Mouse (Mus musculus): ENCODE results near the gene Traf1. TPM values are rescaled to one million over a fixed set of nuclear protein-coding genes. Genes with fewer than 3 reads are reported as not detected.

Traf1 gene
- polyA plus RNA-seq, 1 experiment from 2014 or later = 0.67 TPM

DNA sequence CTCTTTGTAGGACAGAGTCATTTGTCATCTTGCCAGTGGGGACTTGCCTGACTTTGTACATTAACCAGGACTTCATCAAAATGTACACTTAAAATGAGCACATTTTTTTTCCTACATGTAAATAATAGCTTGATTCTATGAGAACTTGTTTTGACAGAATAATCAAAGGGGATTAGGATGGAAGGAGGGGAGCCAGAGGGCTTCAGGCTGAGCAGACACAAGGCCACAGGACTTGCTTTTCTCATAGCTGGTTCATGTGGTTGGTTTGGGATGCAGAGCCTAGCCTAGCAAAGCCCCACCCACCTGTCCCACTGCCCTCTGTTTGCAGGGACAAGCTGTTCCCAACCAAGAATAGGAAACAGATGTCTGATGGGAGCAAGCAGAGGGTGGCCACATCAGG lies 10.1 kb downstream of the Traf1 start:
- no peaks in the 10 kb centered on the region for H3K9me3 ChIP-seq
- DNase-seq (ENCODE audit: low spot score) = no peak
- no peaks in the 10 kb centered on the region for H3K36me3 ChIP-seq
- H3K27me3 ChIP-seq (ENCODE audit: insufficient read depth, poor library complexity, severe bottlenecking) = no peaks in the 10 kb centered on the region
- H3K4me3 ChIP-seq = no peak overlapping the region
- H3K27ac ChIP-seq = no peak overlapping the region
- H3K4me1 ChIP-seq (replicated peaks) = peaks cover 10% of the 10 kb centered on the region; the same call in 1 of the 2 replicates

DNA sequence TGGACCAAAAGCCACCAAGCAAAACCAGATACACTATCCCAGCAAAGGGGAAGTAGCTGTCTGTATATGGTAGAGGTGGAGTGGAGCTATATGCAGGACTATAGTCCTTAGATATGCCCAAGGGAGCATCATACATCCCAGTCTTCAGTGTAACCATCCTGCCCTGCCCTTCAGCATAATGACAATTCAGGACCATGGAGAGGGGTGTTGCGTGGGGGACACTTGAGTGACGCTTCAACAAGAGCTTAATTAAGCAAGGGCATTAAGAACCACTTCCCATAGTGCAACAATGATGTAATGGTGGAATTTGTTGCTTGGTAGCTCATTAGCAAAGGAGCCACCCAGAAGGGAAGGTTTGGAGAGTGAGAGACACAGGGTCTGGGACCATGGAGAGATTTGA lies 12.9 kb downstream of the Traf1 start:
- Histone ChIP-seq H3K36me3 (no peaks in the 10 kb centered on the region), H3K4me1 (replicated peaks) (peaks cover 22% of the 10 kb centered on the region), H3K27ac (no peak overlapping the region), H3K9me3 (no peaks in the 10 kb centered on the region), H3K27me3 (ENCODE audit: insufficient read depth, poor library complexity, severe bottlenecking) (no peaks in the 10 kb centered on the region), H3K4me3 (no peak overlapping the region)
- DNase-seq (ENCODE audit: low spot score) = no peak
- WGBS = 49% methylated on average over 2 of the region's 2 CpGs

DNA sequence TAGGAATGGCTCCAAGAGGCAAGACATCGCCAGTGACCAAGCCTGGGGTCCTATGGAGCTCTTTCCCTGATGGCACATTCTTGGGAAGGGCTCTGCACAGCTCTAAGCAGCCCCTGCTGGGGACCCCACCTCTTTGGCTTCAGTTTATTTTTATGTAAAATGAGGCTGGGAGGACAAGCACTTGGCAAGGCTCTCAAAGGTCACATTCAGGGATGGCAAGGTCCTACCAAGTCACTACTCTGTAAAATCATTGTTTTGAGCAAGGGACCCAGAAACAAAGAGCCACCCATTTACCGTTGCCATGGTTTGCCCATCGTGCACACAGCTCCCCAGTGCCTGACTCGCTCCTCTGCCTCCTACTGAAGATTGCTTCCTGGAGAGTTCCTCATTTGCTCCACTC lies 15.5 kb downstream of the Traf1 start:
- H3K4me1 ChIP-seq (replicated peaks) = peaks cover 22% of the 10 kb centered on the region
- 0 out of 2 replicates have a peak, but pooled peaks cover 2% of the 10 kb centered on the region for H3K27me3 ChIP-seq (ENCODE audit: insufficient read depth, poor library complexity, severe bottlenecking)
- no peaks in the 10 kb centered on the region for H3K36me3 ChIP-seq
- H3K27ac ChIP-seq = no peak overlapping the region
- 52% methylated on average over 4 of the region's 4 CpGs for WGBS
- no peak overlapping the region for H3K4me3 ChIP-seq
- DNase-seq (ENCODE audit: low spot score) = no peak
- H3K9me3 ChIP-seq = no peaks in the 10 kb centered on the region

DNA sequence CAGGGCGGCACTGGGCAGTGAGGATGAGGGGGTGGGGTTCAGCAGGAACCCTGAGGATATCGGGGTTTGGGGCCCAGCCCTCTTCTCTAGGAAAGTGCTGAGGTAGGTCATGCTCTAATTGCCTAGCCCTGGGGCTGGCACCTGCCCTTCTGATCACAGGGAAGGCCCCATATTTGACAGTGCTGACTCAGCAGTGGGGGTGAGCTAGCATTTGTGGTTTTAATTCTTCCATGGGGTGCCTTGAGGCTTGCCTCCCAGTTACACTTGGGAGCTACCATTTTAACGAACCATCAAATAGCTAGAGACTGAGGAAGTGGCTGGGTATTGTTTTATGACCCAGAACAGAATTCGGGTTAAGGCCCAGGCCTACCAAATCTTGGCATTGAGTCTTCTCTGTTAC lies 16.0 kb downstream of the Traf1 start:
- Histone ChIP-seq H3K27me3 (ENCODE audit: insufficient read depth, poor library complexity, severe bottlenecking) (0 out of 2 replicates have a peak, but pooled peaks cover 7% of the 10 kb centered on the region), H3K4me3 (no peak overlapping the region), H3K27ac (no peak overlapping the region), H3K36me3 (no peaks in the 10 kb centered on the region), H3K4me1 (replicated peaks) (peaks cover 22% of the 10 kb centered on the region), H3K9me3 (no peaks in the 10 kb centered on the region)
- WGBS = 88% methylated on average over 4 of the region's 4 CpGs
- no peak for DNase-seq (ENCODE audit: low spot score)

DNA sequence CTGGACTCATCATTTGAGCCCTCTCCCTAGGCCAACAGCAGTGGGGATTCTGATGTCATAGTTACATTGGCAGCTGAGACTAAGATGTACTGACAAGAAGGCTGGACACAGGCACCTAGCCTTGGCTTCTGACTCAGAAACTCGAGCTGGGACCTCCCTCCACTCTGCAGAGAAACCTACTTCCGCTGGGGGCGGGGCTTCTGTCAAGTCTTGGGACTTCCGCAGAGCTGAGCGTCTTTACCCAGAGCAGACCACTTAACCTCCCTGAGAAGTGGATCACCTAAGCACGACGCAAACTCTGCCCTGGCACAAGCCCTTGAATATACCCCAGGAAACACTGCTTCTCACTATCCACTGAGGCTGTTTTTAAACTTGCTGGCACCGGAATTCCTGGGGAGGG lies 16.8 kb downstream of the Traf1 start:
- H3K4me1 ChIP-seq (replicated peaks) = peaks cover 22% of the 10 kb centered on the region
- no peak overlapping the region for H3K4me3 ChIP-seq
- H3K36me3 ChIP-seq = no peaks in the 10 kb centered on the region
- WGBS = 20% methylated on average over 8 of the region's 8 CpGs
- H3K27me3 ChIP-seq (ENCODE audit: insufficient read depth, poor library complexity, severe bottlenecking) = peaks cover 11% of the 10 kb centered on the region; the same call in 1 of the 2 replicates
- no peaks in the 10 kb centered on the region for H3K9me3 ChIP-seq
- DNase-seq (ENCODE audit: low spot score) = peak; percentile 13
- no peak overlapping the region for H3K27ac ChIP-seq

GRCm38 (mm10) chr2:34943556-34944120 lies 17.9 kb downstream of the Traf1 start:
- Histone ChIP-seq H3K36me3 (no peaks in the 10 kb centered on the region), H3K4me1 (replicated peaks) (peaks cover 22% of the 10 kb centered on the region), H3K27me3 (ENCODE audit: insufficient read depth, poor library complexity, severe bottlenecking) (peaks cover 11% of the 10 kb centered on the region; the same call in 1 of the 2 replicates), H3K4me3 (no peak overlapping the region), H3K9me3 (no peaks in the 10 kb centered on the region), H3K27ac (no peak overlapping the region)
- no peak for DNase-seq (ENCODE audit: low spot score)
- 87% methylated on average over 13 of the region's 13 CpGs for WGBS

GRCm38 (mm10) chr2:34941061-34941675 lies 20.4 kb downstream of the Traf1 start:
- Histone ChIP-seq H3K27ac (0 out of 2 replicates have a peak overlapping the region, but pooled peaks have one; percentile 23), H3K36me3 (no peaks in the 10 kb centered on the region), H3K4me1 (replicated peaks) (peaks cover 16% of the 10 kb centered on the region), H3K9me3 (no peaks in the 10 kb centered on the region), H3K27me3 (ENCODE audit: insufficient read depth, poor library complexity, severe bottlenecking) (peaks cover 11% of the 10 kb centered on the region; the same call in 1 of the 2 replicates), H3K4me3 (no peak overlapping the region)
- DNase-seq (ENCODE audit: low spot score) = no peak
- WGBS = 77% methylated on average over 11 of the region's 11 CpGs

GRCm38 (mm10) chr2:34940246-34940645 lies 21.3 kb downstream of the Traf1 start:
- Histone ChIP-seq H3K9me3 (no peaks in the 10 kb centered on the region), H3K4me3 (no peak overlapping the region), H3K4me1 (replicated peaks) (peaks cover 12% of the 10 kb centered on the region), H3K27ac (no peak overlapping the region), H3K27me3 (ENCODE audit: insufficient read depth, poor library complexity, severe bottlenecking) (peaks cover 11% of the 10 kb centered on the region; the same call in 1 of the 2 replicates), H3K36me3 (no peaks in the 10 kb centered on the region)
- DNase-seq (ENCODE audit: low spot score) = no peak
- 79% methylated on average over 5 of the region's 5 CpGs for WGBS

GRCm38 (mm10) chr2:34938269-34939208 lies 23.0 kb downstream of the Traf1 start:
- Histone ChIP-seq H3K27ac (no peak overlapping the region), H3K4me1 (replicated peaks) (peaks cover 7% of the 10 kb centered on the region), H3K36me3 (no peaks in the 10 kb centered on the region), H3K27me3 (ENCODE audit: insufficient read depth, poor library complexity, severe bottlenecking) (peaks cover 11% of the 10 kb centered on the region; the same call in 1 of the 2 replicates), H3K4me3 (no peak overlapping the region), H3K9me3 (no peaks in the 10 kb centered on the region)
- DNase-seq (ENCODE audit: low spot score) = no peak
- 84% methylated on average over 8 of the region's 8 CpGs for WGBS

- H3K27ac ChIP-seq = no peak overlapping the region
- peaks cover 7% of the 10 kb centered on the region for H3K4me1 ChIP-seq (replicated peaks)
- no peaks in the 10 kb centered on the region for H3K9me3 ChIP-seq
- DNase-seq (ENCODE audit: low spot score) = no peak
- 50% methylated on average over 5 of the region's 5 CpGs for WGBS
- no peak overlapping the region for H3K4me3 ChIP-seq
- peaks cover 11% of the 10 kb centered on the region; the same call in 1 of the 2 replicates for H3K27me3 ChIP-seq (ENCODE audit: insufficient read depth, poor library complexity, severe bottlenecking)
- no peaks in the 10 kb centered on the region for H3K36me3 ChIP-seq
These were observed 24.1 kb downstream of the Traf1 start for GRCm38 (mm10) chr2:34937460-34937859.

DNA sequence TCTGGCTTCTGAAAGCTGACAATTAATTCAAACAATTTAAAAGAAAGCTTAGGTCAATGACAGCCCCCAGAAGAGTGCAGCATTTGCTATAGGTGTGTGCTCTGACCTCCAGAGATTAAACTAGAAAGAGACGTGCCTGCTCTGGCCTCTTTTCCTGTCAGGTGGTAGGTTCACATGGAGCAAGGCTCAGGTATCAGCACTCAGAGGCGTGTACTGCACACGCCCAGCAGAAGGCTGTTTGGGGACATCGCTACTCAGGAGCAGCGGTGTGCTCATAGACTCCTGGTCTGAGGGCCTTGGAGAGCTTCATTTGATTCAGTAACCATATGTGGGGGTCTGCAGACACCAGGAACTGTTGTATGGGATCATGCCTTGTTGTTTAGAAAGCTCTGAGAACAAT lies 34.3 kb downstream of the Traf1 start:
- no peaks in the 10 kb centered on the region for H3K36me3 ChIP-seq
- DNase-seq (ENCODE audit: low spot score) = no peak
- H3K27me3 ChIP-seq (ENCODE audit: insufficient read depth, poor library complexity, severe bottlenecking) = no peaks in the 10 kb centered on the region
- no peaks in the 10 kb centered on the region for H3K9me3 ChIP-seq
- 80% methylated on average over 5 of the region's 5 CpGs for WGBS
- H3K27ac ChIP-seq = no peak overlapping the region
- no peak overlapping the region for H3K4me3 ChIP-seq
- H3K4me1 ChIP-seq (replicated peaks) = no peaks in the 10 kb centered on the region

GRCm38 (mm10) chr2:34922729-34923128 lies 38.8 kb downstream of the Traf1 start:
- DNase-seq (ENCODE audit: low spot score) = no peak
- Histone ChIP-seq H3K27ac (no peak overlapping the region), H3K36me3 (no peaks in the 10 kb centered on the region), H3K9me3 (no peaks in the 10 kb centered on the region), H3K4me1 (replicated peaks) (peaks cover 5% of the 10 kb centered on the region; the same call in 1 of the 2 replicates), H3K27me3 (ENCODE audit: insufficient read depth, poor library complexity, severe bottlenecking) (no peaks in the 10 kb centered on the region), H3K4me3 (no peak overlapping the region)
- 34% methylated on average over 2 of the region's 2 CpGs for WGBS

DNA sequence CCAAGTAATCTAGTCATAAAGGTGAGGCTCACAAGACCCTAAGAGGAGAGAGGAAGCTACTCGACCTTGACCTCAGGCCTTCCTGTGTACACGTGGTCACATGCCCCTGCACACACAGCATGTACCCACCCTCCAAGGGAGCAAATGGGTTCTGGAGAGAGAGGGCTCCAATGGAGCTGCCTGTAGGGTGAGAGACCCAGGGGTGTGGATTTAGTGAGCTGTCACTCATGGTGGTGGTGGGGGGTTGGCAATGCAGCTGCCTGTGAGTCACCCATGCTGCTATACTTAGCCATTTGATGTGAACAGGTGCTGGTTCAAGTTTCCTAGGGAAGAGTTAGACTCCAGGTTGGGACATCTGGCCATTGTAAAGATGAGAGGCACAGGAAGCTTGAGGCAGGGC lies 41.4 kb downstream of the Traf1 start:
- DNase-seq (ENCODE audit: low spot score) = no peak
- peaks cover 12% of the 10 kb centered on the region for H3K27me3 ChIP-seq (ENCODE audit: insufficient read depth, poor library complexity, severe bottlenecking)
- no peaks in the 10 kb centered on the region for H3K36me3 ChIP-seq
- no peak overlapping the region for H3K27ac ChIP-seq
- peaks cover 5% of the 10 kb centered on the region; the same call in 1 of the 2 replicates for H3K4me1 ChIP-seq (replicated peaks)
- WGBS = 64% methylated on average over 2 of the region's 2 CpGs
- no peak overlapping the region for H3K4me3 ChIP-seq
- no peaks in the 10 kb centered on the region for H3K9me3 ChIP-seq
